Mouse (Mus musculus) Patski (cell line): ENCODE data around the gene Gm49333. TPM values are rescaled to one million over a fixed set of nuclear protein-coding genes. Genes with fewer than 3 reads are reported as not detected.
A peak's percentile ranks its signal among the peaks of the same experiment; 100 is the strongest.

ENCODE experiments used
- ATAC-seq: fragments of 100-300 bp; one replicate; pipeline ENCODE4 v1.8.0; 2021
- CTCF ChIA-PET: fragments of 350-600 bp; sonication (Branson Sonifier 250); formaldehyde crosslinking; loops from one replicate; lab custom pipeline; 2022; ENCODE audit warnings: inconsistent platforms; lab: Charles Lee
- POLR2A ChIA-PET: fragments of 350-600 bp; sonication (Branson Sonifier 250); formaldehyde crosslinking; loops from one replicate; lab custom pipeline; 2022; ENCODE audit warnings: antibody characterized with exemption, inconsistent platforms; lab: Charles Lee
- DNase-seq: peaks from one replicate; pipeline ENCODE4 v3.0.0-alpha.2; 2011; ENCODE audit warnings: low read depth, low spot score
- H3K27me3 ChIP-seq: fragments of 371-371 bp; one replicate; pipeline ENCODE4 v1.5.1; 2021
- CTCF ChIP-seq: fragments of 100-300 bp; IDR thresholded peaks from one replicate; pipeline ENCODE4 v1.5.1; 2021
- in situ Hi-C: fragments of 300-500 bp; cut with MboI; formaldehyde crosslinking; loops from 3 replicates; pipeline ENCODE4 v1.11.1; 2018; ENCODE audit warnings: low pct_unique_long_range_greater_than_20kb, mixed read lengths
- polyA plus RNA-seq: library from polyadenylated mRNA; unstranded; gene quantifications from one replicate; pipeline ENCODE4 v1.2.3, GENCODE M21; 2021

Gm49333 gene
- polyA plus RNA-seq, 1 experiment from 2014 or later = 0.03 TPM

GRCm38 (mm10) chr16:20600511-20600910 is 10.9 kb upstream of the Gm49333 start:
- POLR2A ChIA-PET = interaction anchor here (0.9 kb wide), 1 partner anchor 10 kb away, joined by 4 read pairs; the partner anchor contains the start of genes Eef1akmt4 and Gm49333
- in situ Hi-C loops = loop anchor here (5.0 kb wide), 1 partner anchor 33 kb away; no protein-coding TSS in a partner anchor
- CTCF ChIA-PET = no interaction called here
- TF ChIP-seq CTCF = no peak
- ATAC-seq (no peak), DNase-seq (no peak)
- peaks cover 7% of the 10 kb centered on the region for H3K27me3 ChIP-seq

DNA sequence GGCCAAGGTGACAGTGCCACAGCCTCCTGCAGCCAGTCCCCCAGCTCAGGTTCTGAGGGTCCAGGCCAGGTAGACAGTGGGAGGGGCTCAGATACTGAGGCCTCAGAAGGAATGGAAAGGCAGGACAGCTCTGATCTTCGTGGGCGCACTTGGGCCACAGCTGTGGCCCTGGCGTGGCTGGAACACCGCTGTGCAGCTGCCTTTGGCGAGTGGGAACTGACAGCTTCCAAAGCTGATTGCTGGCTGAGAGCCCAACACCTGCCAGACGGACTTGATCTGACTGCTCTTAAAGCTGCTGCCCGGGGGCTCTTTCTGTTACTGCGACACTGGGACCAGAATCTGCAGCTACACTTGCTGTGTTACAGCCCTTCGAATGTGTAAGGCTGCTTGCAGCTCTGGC is 6.7 kb upstream of the Gm49333 start:
- DNase-seq (no peak), ATAC-seq (no peak)
- CTCF ChIA-PET = no interaction called here
- no peak for TF ChIP-seq CTCF
- POLR2A ChIA-PET = no interaction called here
- in situ Hi-C loops = loop anchor here (5.0 kb wide), 1 partner anchor 37 kb away; no protein-coding TSS in a partner anchor
- no peaks in the 10 kb centered on the region for H3K27me3 ChIP-seq

DNA sequence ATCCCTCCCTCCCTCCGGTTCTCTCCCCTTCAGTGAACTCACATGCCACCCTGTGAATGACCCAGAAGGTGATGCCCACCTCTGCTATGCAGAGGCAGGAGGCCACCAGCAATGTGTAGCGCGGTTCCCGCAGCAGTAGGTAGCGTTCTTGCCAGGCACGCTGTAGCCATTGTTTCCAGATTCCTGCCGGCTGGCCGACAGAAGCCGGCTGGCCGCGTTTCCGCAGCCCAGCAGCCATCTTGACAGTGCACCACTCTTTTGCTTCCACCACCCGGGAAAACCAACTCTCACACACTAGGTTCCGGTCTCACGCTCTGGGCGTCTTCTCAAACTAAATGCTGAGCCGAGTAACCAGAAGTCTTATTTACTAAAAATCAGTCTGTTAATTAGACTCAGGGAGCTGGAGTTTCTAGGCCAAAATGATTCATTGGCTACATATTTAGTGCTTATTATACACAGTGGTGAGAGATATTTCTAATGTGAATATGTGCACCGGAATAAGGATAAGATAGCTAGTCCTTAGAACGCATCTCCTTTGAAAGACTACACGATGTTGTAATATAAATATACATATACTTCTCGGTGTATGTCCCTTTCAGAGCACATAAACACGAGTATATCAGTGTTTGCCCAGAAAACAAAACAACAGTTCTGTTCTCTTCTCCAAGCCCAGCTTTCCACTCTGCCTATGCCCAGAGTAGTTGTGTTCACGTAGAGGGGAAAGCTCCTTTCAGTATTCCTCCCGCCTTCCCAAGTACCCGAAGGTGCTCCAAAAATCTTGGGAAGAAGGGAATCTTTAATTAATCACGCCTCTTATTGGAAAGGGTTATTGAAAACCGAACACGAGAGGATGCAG is 681 bp upstream of the Gm49333 start:
- no peak for TF ChIP-seq CTCF
- in situ Hi-C loops = loop anchor here (5.0 kb wide), 1 partner anchor 63 kb away; the partner anchor contains the start of gene Abcf3
- ATAC-seq (peak; percentile 8), DNase-seq (no peak)
- ChIA-PET CTCF (interaction anchor here (0.9 to 1.2 kb wide), 5 partner anchors 10 to 113 kb away, joined by 3 to 5 read pairs (median 3); partner anchors contain the start of gene Camk2n2), POLR2A (interaction anchor here (0.7 to 1.5 kb wide), 5 partner anchors 10 to 73 kb away, joined by 3 to 4 read pairs (median 3); partner anchors contain the start of gene Psmd2)
- H3K27me3 ChIP-seq = no peaks in the 10 kb centered on the region

DNA sequence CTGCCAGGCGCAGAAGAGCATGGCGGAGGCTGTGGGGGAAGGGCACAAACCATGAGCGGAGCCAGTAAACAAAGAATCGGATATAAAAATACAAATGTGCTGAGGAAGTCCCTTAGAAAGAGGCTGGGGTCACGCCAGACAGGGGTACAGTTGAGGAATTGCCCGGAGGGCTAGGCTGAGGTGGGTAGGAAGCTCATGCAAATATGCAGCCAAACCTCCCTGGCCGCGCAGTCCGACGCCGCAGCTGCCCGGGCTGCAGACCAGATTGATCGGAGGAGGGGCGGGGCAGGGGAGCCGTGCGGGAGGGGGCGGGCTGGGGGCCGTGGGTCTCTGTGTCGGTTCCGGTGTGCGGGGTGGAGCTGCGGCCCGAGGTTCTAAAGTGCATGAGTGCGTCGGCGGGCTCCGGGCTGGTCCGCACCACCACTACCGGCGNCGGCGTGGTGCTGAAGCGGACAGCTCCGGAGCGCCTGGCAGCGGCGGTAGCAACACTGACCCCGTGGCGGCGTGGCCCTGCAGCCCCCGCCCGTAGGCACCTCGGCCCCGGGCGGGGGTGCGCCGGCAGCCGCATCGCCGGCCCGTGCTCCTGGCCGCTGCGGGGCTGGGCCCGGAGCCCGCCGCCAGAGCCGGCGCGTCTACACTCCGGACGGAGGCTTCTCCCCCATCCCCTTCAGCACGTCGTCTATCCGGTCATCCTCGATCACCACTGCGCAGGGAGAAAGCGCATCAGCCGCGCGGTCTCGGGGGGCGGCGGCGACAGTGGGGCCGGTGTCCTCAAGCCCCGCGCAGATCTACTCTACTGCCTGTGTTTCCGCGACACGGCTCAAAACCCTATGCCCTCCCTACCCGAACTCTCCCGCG is 8.4 kb downstream of the Gm49333 start:
- TF ChIP-seq CTCF = no peak
- ATAC-seq (peak; percentile 19), DNase-seq (no peak)
- CTCF ChIA-PET = interaction anchor here (1.7 kb wide), 1 partner anchor 9 kb away, joined by 5 read pairs; the partner anchor contains the start of genes Alg3, Eef1akmt4 and Gm49333
- in situ Hi-C loops = no loop called here
- no peaks in the 10 kb centered on the region for H3K27me3 ChIP-seq
- POLR2A ChIA-PET = interaction anchor here (1.2 to 1.3 kb wide), 2 partner anchors 8 to 72 kb away, joined by 4 to 5 read pairs; partner anchors contain the start of genes Abcf3, Alg3, Eef1akmt4 and Gm49333

DNA sequence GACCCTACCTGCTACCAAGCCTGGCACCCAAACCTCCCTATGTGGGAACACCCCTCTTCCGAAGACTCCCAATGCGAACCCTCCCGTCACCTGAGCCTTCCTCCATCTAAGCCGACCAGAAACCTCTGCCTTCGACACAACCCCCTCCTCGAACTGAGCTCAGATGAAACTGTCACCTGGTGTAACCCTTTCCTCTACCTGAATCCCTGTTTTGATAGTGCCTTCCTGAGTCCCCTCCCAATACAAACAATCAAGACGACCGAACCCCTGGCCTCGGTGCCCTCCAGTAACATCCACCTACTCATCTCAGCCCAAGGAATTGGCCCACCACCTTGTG is 9.0 kb downstream of the Gm49333 start:
- in situ Hi-C loops = no loop called here
- DNase-seq = no peak
- H3K27me3 ChIP-seq = no peaks in the 10 kb centered on the region
- ChIA-PET CTCF (interaction anchor here (1.7 kb wide), 1 partner anchor 9 kb away, joined by 5 read pairs; the partner anchor contains the start of genes Alg3, Eef1akmt4 and Gm49333), POLR2A (interaction anchor here (1.2 to 1.3 kb wide), 2 partner anchors 9 to 72 kb away, joined by 4 to 5 read pairs; partner anchors contain the start of genes Abcf3, Alg3, Eef1akmt4 and Gm49333)
- peak; percentile 0 for ATAC-seq
- TF ChIP-seq CTCF = no peak

DNA sequence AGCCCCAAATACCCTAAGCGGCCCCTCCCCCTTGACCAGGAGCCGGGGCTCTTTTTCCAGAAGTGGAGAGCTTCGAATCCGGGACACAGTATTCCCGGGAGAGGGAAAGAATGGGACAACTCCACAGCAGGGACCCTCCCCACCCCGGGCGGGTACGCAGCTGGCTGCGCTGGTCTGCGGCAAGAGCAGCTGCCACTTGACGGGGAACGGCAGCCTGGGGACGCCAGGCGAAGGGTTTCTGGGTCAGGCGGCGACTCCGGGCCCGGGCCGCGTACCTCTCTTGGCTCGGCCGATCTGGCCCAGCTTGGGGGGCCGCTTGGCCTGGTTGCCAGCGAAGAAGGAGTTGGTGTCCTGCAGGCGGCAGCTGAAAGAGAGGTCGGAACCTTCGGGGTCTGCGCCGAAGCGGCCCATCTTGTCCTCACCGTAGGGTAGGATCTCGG is 9.4 kb downstream of the Gm49333 start:
- ATAC-seq (peak; percentile 10), DNase-seq (no peak)
- TF ChIP-seq CTCF = no peak
- ChIA-PET POLR2A (interaction anchor here (1.0 to 1.3 kb wide), 3 partner anchors 8 to 73 kb away, joined by 4 to 5 read pairs (median 5); partner anchors contain the start of genes Abcf3, Alg3, Eef1akmt4 and Gm49333), CTCF (interaction anchor here (1.7 kb wide), 1 partner anchor 10 kb away, joined by 5 read pairs; the partner anchor contains the start of genes Alg3, Eef1akmt4 and Gm49333)
- in situ Hi-C loops = no loop called here
- no peaks in the 10 kb centered on the region for H3K27me3 ChIP-seq

- CTCF ChIA-PET = interaction anchor here (1.7 kb wide), 1 partner anchor 10 kb away, joined by 5 read pairs; the partner anchor contains the start of genes Alg3, Eef1akmt4 and Gm49333
- no peak for TF ChIP-seq CTCF
- POLR2A ChIA-PET = interaction anchor here (0.7 to 1.3 kb wide), 3 partner anchors 8 to 123 kb away, joined by 3 to 5 read pairs (median 5); partner anchors contain the start of genes Abcf3 and Eif2b5
- H3K27me3 ChIP-seq = no peaks in the 10 kb centered on the region
- DNase-seq = no peak
- ATAC-seq = peak; percentile 73
- in situ Hi-C loops = no loop called here
Measured at GRCm38 (mm10) chr16:20621191-20621990, 10.0 kb downstream of the Gm49333 start, which contains the start of gene Camk2n2. Gene Camk2n2 (minus strand): TSS chr16:20621287.

DNA sequence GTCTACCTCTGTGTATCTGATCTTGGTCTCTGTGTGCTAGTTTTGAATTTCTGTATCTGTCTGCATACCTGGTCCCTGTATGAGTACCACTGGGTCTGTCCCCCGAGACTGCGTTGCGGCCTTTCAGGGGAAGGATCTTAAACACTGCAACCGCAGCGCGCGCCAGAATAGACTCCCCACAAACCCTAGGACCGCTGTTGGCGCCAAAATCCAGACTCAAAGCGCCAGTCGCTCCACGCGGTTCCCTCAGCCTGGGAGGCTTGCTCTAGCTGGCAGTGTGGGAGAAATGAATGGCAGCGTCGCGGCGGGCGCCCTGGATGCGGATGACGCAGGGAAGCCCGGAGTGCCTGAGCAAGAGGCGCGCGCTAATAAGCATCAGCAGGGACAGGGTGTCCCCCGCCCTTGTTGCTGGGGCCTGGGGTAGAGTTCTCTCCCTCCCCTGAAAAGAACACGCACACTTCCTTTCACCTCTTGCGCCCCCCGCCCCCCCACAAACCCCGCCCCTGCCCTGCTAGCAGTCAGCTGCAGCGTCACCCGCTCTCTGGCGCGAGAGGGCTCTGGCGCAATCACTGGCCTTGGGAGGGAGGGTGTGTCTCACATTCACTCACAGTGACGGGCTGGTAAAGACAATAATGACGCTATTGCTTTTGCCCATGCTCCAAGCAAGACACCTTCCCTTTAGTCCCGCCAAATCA is 10.7 kb downstream of the Gm49333 start:
- in situ Hi-C loops = no loop called here
- TF ChIP-seq CTCF = no peak
- CTCF ChIA-PET = no interaction called here
- POLR2A ChIA-PET = interaction anchor here (1.0 kb wide), 1 partner anchor 9 kb away, joined by 5 read pairs; no protein-coding TSS in a partner anchor
- no peaks in the 10 kb centered on the region for H3K27me3 ChIP-seq
- no peak for DNase-seq
- ATAC-seq = peak; percentile 25
